Mouse (Mus musculus) ES-CJ7 (cell line): Measurements from ENCODE around the gene Ltb.
"Not testable (repeated sequence)": the region's sequence is repeated elsewhere in the genome, so short reads cannot be mapped to it uniquely, and the experiment has no call there.

Experiments used
- DNase-seq: peaks from one replicate; pipeline ENCODE4 v3.0.0; 2011; ENCODE audit warnings: low read depth, low spot score

The Ltb gene

DNA sequence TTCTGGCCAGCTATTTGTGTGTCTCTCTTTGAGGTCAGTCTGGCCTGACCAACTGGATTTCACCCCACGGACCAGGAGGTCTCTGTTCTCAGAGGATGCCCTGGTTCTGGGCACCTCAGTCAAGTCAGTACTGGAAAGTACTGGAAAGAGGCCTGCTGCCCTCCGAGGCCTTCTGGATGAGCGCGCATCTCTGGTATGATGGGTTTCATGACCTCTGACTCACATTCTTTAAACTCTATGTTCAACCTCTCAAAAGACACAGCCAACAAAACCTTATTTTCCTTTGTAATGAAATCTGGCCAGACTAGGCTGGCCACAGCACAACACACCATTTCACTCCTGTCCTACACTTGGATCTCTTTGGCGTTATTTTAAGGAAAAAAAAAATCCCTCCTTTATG, 31.2 kb downstream of the Ltb start:
- DNase-seq: no peak

- no peak for DNase-seq
These were observed 32.4 kb downstream of the Ltb start for GRCm38 (mm10) chr17:35226561-35227046.

DNA sequence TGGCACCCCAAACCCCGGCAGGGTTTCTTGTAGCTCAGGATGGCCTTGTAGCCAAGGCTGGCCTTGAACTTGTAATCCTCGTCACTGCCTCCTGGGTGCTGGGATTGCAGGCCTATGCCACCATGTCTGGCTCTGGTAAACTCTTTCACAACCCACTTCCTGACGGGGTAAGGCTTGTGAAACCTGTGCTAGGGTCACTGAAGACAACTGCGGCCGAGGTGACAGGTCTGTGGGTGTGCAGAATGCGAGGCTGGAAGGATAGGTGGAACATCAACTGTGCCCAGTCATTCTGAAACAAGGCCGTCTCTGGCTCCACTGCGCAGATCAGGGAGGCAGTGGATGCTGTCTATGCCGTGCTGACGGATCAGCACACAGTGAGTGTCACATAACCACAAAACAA, 36.8 kb downstream of the Ltb start:
- no peak for DNase-seq

DNA sequence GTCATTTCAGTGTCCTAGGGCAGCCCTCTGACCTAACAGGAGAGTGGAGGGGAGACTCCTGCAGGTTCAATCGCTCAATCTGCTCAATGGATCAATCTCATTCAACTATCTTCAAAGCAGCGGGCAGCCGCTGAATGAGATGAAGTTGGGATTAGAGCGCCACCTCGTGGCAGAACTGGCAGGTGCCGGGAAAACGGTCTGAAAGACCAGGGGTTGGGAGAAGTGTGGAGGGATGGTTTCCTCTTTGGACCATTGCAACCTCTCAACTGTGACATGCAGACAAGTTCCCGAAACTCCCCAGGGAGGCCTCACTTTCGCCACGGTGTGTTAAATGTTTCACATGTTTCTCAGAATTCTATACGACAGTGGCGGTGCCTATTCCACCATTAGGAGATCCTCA, 37.8 kb downstream of the Ltb start:
- DNase-seq: peak; percentile 77

DNA sequence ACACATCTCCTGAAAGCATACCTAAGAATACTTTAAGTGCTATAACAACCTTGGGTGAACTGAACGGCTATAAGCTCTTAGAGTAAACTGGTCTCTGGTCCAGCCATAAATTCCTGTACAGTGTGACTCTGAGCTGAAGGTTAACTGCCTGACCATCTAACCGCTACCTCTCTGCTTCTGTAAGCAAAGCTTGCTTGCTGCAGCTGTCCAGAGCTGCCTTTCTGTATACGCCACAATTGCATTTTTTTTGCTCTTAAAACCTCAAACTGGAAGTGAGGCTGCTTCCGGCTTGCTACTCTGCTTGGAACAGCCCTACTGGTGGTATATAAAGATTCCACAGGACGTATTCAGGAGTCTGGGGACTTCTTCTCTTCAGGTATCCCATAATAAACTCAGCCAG, 38.4 kb downstream of the Ltb start:
- no peak for DNase-seq

- no peak for DNase-seq
These were observed 39.1 kb downstream of the Ltb start, which contains the start of gene Atp6v1g2 for GRCm38 (mm10) chr17:35233114-35233980. Gene Atp6v1g2, plus strand, starts transcription at chr17:35233660.

DNA sequence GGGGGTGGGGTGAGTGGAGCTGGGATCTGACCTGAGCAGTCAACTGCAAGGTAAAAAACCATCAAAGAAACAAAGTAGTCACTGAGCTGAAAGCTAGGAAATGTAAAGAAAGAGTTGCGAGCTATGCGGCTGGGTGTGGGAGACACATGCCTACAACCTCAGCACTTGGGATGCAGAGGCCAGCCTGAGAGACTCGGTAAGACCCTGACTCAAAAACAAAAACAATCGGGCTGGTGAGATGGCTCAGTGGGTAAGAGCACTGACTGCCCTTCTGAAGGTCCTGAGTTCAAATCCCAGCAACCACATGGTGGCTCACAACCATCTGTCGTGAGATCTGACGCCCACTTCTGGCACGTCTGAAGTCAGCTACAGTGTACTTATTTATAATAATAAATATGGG, 39.9 kb downstream of the Ltb start:
- not testable (repeated sequence) for DNase-seq

- no peak for DNase-seq
These were observed 40.7 kb downstream of the Ltb start for GRCm38 (mm10) chr17:35234903-35235302.

DNA sequence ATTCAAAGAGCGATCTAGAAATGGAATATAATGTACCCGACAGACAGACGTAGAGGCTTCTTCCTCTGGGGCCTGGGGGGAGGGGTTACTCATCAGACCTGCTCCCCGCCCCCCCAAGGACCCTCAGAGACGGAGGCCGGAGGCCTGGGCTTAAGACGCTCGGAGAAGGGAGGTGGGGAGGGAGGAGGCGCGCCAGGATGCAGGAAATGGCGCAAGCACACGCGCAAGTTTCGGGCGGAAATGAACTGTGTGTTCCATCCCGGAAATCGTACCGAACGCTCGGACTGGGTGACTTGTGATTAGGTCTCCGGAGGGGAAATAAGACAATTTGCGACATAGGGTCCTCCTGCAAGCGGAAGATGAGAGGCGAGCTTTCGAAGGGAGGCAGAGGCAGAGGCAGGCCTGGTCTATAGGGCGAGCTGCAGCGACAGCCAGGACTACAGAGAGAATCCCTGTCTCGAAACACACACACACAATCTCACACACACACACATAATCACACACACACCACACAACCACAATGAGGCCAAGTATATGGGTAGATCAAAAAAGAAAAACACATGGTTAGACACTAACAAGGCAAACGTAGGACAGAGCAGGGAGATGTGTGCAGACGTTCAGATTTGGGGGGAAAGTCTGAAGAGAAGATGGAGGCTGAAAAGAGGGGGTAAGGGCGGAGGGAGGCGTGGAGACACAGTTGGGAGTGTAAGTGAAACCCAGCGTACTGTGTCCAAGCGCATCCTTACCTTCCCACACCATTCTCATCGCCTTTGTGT, 41.6 kb downstream of the Ltb start, which contains the start of gene Nfkbil1:
TSS of gene Nfkbil1 (minus strand) at position 179 of the 776 bp plus-strand sequence.
- DNase-seq: peak; percentile 98

DNA sequence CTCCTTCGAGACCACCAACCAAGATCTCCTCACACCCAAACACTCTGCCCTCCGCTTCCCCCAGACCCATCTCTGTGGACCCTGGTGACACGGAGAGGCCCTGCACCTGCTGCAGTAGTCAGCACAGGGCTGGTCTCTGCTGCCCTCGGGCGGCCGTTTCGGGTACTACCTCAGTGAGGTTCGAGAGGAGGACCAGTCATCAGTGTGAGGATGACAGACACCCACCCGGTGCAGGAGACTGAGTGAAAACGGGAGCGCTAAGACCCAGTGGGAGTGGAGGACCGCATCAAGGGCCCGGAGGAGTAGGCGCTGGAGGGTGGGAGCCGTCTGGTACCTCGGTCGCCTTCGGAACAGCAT, 42.1 kb downstream of the Ltb start:
- peak; percentile 91 for DNase-seq

DNA sequence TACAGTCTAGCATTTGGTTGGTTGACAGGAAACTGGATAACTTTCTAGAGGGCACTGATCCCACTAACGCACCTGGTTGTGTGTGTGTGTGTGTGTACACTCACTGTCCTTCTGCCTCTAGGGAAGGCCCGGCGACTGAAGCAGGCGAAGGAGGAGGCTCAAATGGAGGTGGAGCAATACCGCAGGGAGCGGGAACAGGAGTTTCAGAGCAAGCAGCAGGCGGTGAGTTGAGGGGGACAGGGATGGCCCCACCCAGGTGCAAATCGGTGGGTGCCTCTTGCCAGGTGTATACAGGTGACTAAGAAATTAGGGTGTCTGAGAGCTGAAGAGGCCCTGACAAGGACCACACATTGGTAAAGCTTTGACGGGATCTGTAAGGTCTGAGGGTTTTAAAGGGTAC, 42.8 kb downstream of the Ltb start:
- no peak for DNase-seq

GRCm38 (mm10) chr17:35237504-35237903, 43.3 kb downstream of the Ltb start:
- DNase-seq: no peak

- DNase-seq: no peak
These were observed 45.5 kb downstream of the Ltb start for GRCm38 (mm10) chr17:35239700-35240099.

GRCm38 (mm10) chr17:35240384-35241304, 46.4 kb downstream of the Ltb start:
- no peak for DNase-seq

DNA sequence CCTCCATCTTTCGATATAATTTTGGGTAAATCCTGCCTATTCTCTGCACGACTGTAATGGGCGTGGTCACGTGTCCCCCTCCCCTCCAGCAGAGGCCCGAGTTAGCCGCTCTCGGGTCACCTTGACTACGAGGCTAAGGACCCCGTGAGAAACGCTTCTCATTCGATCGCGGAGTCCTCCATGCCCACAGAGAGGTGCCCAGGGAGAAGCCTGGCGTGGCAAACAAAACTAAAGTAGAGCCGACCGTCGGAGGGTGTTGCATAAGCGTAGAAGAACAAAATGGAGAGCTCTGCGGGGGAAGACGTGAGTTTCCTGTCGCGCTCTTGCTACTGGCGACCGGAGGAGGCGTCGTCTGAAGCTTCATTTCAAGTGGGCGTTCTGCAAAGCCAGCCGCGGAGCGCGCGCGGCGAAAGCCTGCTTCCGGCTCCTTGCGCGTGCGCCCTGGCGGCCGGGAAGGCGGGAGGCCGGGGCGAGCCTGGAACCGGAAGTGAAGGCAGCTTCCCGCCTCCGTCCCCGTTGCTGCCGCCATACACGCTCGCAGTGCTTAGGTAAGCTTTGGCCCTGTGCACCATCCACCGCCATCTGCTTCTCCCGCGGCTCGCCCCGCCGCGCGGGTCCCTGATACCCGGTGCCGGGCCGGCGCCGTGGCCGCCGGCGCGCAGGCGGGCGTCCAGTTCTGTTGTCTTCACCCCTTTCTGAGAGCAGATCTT, 47.2 kb downstream of the Ltb start, which contains the start of gene Ddx39b:
TSS of gene Ddx39b (plus strand) at position 442 of the 710 bp plus-strand sequence.
- peak; percentile 97 for DNase-seq

DNA sequence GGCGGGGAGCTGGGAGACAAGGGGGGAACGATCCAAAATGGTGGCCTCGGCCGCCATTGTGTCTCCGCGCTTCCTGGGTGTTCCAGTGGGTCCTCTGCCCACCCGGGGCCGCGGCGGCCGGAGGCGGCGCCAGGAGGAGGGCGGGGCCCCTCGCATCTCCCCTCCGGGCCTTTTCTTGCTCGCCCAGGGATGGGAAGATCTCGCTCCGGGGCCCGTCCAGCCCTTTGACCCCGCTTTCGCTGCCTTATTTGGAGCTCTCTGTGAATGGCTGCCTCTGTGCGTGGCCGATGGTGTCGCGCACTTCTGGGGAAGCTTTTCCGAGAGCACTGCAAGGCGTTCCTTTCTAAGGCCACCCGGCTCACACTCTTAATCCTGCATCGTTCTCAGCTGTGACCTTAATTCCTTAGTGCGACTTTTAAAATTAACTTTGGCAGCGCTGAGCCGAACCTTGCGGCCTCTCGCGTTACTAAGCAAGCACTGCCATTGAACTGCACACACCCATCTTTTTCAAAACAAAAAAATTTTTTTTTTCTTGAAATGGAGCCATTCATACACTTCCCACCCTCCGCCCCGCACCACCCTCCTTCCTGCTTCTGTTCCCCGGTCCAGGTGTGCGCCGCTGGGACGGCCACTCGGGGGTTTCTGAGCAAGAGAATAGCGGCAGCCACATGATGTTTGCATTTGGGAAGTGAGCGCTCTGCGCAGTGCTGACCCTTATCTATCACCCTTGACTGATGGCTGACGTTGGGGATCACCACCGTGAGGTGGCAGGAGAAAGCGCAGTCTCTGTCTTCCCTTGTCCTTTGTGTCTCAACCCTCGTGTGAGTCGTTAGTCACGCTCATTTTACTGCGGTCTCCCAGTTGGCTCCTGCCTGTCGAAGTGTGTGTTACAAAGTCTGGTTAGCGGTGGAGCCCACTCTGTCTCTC, 48.0 kb downstream of the Ltb start:
- peak; percentile 82 for DNase-seq

DNA sequence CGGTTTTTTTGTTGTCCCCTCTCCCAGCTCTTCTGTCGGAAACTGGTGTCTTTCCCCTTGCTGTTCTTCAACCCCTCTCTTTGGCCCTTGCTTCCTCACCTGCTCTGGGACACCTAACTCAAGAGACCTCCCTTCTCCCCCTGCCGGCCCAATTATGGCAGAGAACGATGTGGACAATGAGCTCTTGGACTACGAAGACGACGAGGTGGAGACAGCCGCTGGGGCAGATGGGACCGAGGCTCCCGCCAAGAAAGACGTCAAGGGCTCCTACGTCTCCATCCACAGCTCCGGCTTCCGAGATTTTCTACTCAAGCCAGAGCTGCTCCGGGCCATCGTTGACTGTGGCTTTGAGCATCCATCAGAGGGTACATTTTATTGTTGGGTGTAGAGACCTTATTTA, 48.8 kb downstream of the Ltb start:
- DNase-seq: peak; percentile 71

DNA sequence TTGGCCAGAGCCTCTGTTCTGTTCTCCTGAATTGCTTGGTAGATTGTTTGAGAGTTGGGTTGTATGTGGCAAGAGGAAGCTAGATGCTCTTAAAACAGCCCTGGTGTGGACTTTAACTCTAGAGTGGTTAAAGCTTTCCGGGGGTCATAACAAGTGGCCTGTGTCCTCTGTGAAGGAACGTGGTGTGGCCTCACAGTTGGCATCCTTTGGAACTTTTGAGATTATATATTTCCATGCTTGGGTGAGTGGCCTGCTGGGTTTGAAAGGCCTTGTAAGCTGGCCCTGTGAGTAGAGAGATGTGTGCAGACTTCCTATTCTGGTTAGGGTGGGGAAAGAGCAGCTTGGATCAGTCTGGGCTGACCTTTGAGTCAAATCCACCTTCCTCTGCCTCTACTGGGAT, 50.8 kb downstream of the Ltb start:
- no peak for DNase-seq
